ENCODE assay signal across 13 mouse cellular contexts in the genomic region with DNA sequence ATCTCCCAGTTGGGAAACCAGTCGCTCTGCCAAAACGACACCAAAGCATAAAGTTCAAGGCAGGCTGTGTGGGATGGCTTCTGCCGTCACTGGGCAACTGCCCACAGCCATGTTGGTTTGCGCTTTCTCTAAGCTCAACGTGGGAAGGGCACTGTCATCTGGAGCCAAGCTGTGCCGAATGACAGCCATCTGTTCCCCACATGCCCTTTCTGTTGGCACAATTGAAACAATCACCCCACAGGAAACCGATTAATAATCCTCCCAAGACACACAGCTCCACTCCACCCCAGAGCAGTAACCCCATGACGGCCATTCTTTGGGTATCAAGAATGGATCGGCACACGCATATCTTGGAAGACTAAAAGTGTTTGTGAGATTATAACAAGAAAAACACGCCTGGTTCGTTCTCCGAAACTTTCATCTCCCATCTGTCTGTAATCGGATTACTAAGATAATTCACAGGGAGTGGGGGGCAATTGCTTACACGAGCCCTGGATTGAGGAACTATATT. TPM values are rescaled to one million over a fixed set of nuclear protein-coding genes. Genes with fewer than 3 reads are reported as not detected.
DNase-seq lines count a peak whose midpoint lies in the region; ATAC-seq and TF ChIP-seq lines count a peak whose summit lies in the region.
"Had no signal": no experiment of that assay in that cellular context is flagged by ENCODE, and none has a peak within 500 bp of the region (broad histone marks: within the 10 kb centered on the region; RNA-seq: fewer than 3 reads in every experiment).

No protein-coding gene starts in this region.

- no peak overlapping the region for H3K4me2 ChIP-seq in hindbrain, postnatal 0 days (ENCODE audit: low read depth, low read length)
- no peak overlapping the region for H3K4me2 ChIP-seq in midbrain, embryonic 16.5 days (ENCODE audit: low read length)
- H3K4me2 ChIP-seq: embryonic facial prominence, embryonic 15.5 days; heart, embryonic 15.5 days; liver, embryonic 11.5 days had no signal

- no peaks in the 10 kb centered on the region for H3K36me3 ChIP-seq in hindbrain, postnatal 0 days (ENCODE audit: insufficient read depth, low read length)
- no peaks in the 10 kb centered on the region for H3K36me3 ChIP-seq in midbrain, embryonic 16.5 days (ENCODE audit: control insufficient read depth, insufficient read depth, low read length)
- H3K36me3 ChIP-seq: embryonic facial prominence, embryonic 15.5 days; heart, embryonic 15.5 days had no signal

- no peaks in the 10 kb centered on the region for H3K9me3 ChIP-seq in hindbrain, postnatal 0 days (ENCODE audit: low read length)
- no peaks in the 10 kb centered on the region for H3K9me3 ChIP-seq in midbrain, embryonic 16.5 days (replicated peaks; ENCODE audit: control insufficient read depth, low read length, poor library complexity, severe bottlenecking)
- H3K9me3 ChIP-seq: embryonic facial prominence, embryonic 15.5 days; heart, embryonic 15.5 days had no signal

- no peak overlapping the region for H3K4me3 ChIP-seq in hindbrain, postnatal 0 days (ENCODE audit: low read length)
- no peak overlapping the region for H3K4me3 ChIP-seq in midbrain, embryonic 16.5 days (ENCODE audit: low read depth, low read length)
- H3K4me3 ChIP-seq: embryonic facial prominence, embryonic 15.5 days; heart, embryonic 15.5 days had no signal

- peak; percentile 84 for ATAC-seq in hindbrain, postnatal 0 days
- peak; percentile 48; the same call in 1 of the 2 replicates for ATAC-seq in midbrain, embryonic 16.5 days
- ATAC-seq: Patski had no signal

- H3K27me3 ChIP-seq in hindbrain, postnatal 0 days (ENCODE audit: insufficient read depth, low read length), result no peaks in the 10 kb centered on the region
- no peaks in the 10 kb centered on the region for H3K27me3 ChIP-seq in midbrain, embryonic 16.5 days (ENCODE audit: control insufficient read depth, insufficient read depth, low read depth, low read length)
- H3K27me3 ChIP-seq: embryonic facial prominence, embryonic 15.5 days; heart, embryonic 15.5 days; Patski had no signal

- no peak overlapping the region for H3K9ac ChIP-seq in hindbrain, postnatal 0 days (replicated peaks; ENCODE audit: low read length)
- H3K9ac ChIP-seq in midbrain, embryonic 16.5 days (ENCODE audit: low read depth, low read length), result no peak overlapping the region
- H3K9ac ChIP-seq: embryonic facial prominence, embryonic 15.5 days; heart, embryonic 15.5 days had no signal

- DNase-seq in left cerebral cortex, adult 18-20 months (ENCODE audit: low spot score in 2 of 2), result peak; percentile 25 to 42
- no peak for DNase-seq in left cerebral cortex, adult 11 months (ENCODE audit: low spot score)
- DNase-seq in cerebellum, postnatal 14 days, result peak; percentile 87 to 91
- DNase-seq in hindbrain, postnatal 0 days (ENCODE audit: low spot score), result peak; percentile 81
- no peak for DNase-seq in ovary, adult 18-20 months (ENCODE audit: low spot score)
- no peak for DNase-seq in liver
- DNase-seq in adrenal gland, adult 18-20 months (ENCODE audit: low spot score in 2 of 2), result no peak
- DNase-seq: thymus, adult 2 months had no signal

- TF ChIP-seq CTCF in hindbrain, postnatal 0 days (IDR thresholded peaks at IDR 0.05; ENCODE audit: low read depth), result no peak

- peak overlapping the region; percentile 49 for H3K27ac ChIP-seq in hindbrain, postnatal 0 days
- H3K27ac ChIP-seq in midbrain, embryonic 16.5 days (ENCODE audit: low read length), result no peak overlapping the region
- H3K27ac ChIP-seq: embryonic facial prominence, embryonic 15.5 days; heart, embryonic 15.5 days had no signal

- WGBS in hindbrain, postnatal 0 days, result 44% methylated on average over 15 of the region's 15 CpGs
- WGBS in midbrain, embryonic 16.5 days, result 35% methylated on average over 15 of the region's 15 CpGs

- no peaks in the 10 kb centered on the region; the same call in 1 of the 2 replicates for H3K4me1 ChIP-seq in hindbrain, postnatal 0 days (ENCODE audit: insufficient read depth, low read length)
- H3K4me1 ChIP-seq in midbrain, embryonic 16.5 days (ENCODE audit: control insufficient read depth, insufficient read depth, low read length), result no peaks in the 10 kb centered on the region
- H3K4me1 ChIP-seq: embryonic facial prominence, embryonic 15.5 days; heart, embryonic 15.5 days had no signal

RNA-seq across cellular contexts. Expression of gene Foxn2, which starts 52.0 kb away (rescaled TPM):
- total RNA-seq in left cerebral cortex, adult 18-20 months (2021), result 10 to 100 TPM; 15.4 to 16.0 TPM
- total RNA-seq in hindbrain, postnatal 0 days (2014; rRNA removed), result 12.5 and 17.1 TPM in 2 replicates
- 8.0 and 9.1 TPM in 2 replicates for polyA plus RNA-seq in hindbrain, postnatal 0 days (2015; fragmentation: Nextera tagmentation; extraction: Ambion mirVana)
- 7.6 and 8.5 TPM in 2 replicates for polyA plus RNA-seq in midbrain, embryonic 16.5 days (2015; fragmentation: Nextera tagmentation; extraction: Ambion mirVana)
- total RNA-seq in adrenal gland, adult 18-20 months (2021), result 10 to 100 TPM; 19.0 to 20.9 TPM

Comparison
In these comparisons a context has a peak if more than half of its experiments do, and no peak if none do; other contexts are left out.
1. DNase-seq: peak in left cerebral cortex, adult 18-20 months (2 of 2), cerebellum, postnatal 14 days (2 of 2) and hindbrain, postnatal 0 days (single experiment); none in left cerebral cortex, adult 11 months (single experiment), ovary, adult 18-20 months (single experiment), liver (single experiment) and adrenal gland, adult 18-20 months (0 of 2).